Mouse (Mus musculus): Measurements from ENCODE around the gene Procr. TPM values are rescaled to one million over a fixed set of nuclear protein-coding genes. Genes with fewer than 3 reads are reported as not detected.

The Procr gene
- 0.35 TPM for total RNA-seq (2023)

GRCm38 (mm10) chr2:155751014-155751786 lies at the start of gene Procr:
TSS of gene Procr (plus strand) at chr2:155751117.

GRCm38 (mm10) chr2:155729158-155729645 lies 21.7 kb upstream of the Procr start, which contains the start of gene Edem2:
TSS of gene Edem2 (minus strand) at chr2:155729475.

GRCm38 (mm10) chr2:155735766-155736165 lies 15.2 kb upstream of the Procr start, which contains the start of gene Gm17581:
TSS of gene Gm17581 (minus strand) at chr2:155735866.

GRCm38 (mm10) chr2:155774927-155775684 lies 24.2 kb downstream of the Procr start, which contains the start of gene Mmp24:
TSS of gene Mmp24 (plus strand) at chr2:155775342.

Other genes with a start within 250 kb of the Procr start
- gene Acss2, start 233.2 kb upstream of the Procr start, total RNA-seq (2023), result 58.8 TPM
- 3.4 TPM for gene Ggt7, start 232.9 kb upstream of the Procr start, total RNA-seq (2023)
- gene Gss, start 158.3 kb upstream of the Procr start, total RNA-seq (2023), result 9.0 TPM
- gene Myh7b, start 139.9 kb upstream of the Procr start, total RNA-seq (2023), result not detected
- 154 TPM for gene Trpc4ap, start 58.7 kb upstream of the Procr start, total RNA-seq (2023)
- 26.6 TPM for gene Edem2, start 21.6 kb upstream of the Procr start, total RNA-seq (2023)
- not detected for gene Gm17581, start 15.3 kb upstream of the Procr start, total RNA-seq (2023)
- gene Mmp24, start 24.2 kb downstream of the Procr start, total RNA-seq (2023), result not detected
- gene BC029722, start 68.3 kb downstream of the Procr start, total RNA-seq (2023), result 19.5 TPM
- gene Eif6, start 75.8 kb downstream of the Procr start, total RNA-seq (2023), result 124 TPM
- gene Fam83c, start 83.7 kb downstream of the Procr start, total RNA-seq (2023), result 0.18 TPM
- gene Uqcc1, start 179.2 kb downstream of the Procr start, total RNA-seq (2023), result 33.5 TPM
- gene Gm15557, start 189.6 kb downstream of the Procr start, total RNA-seq (2023), result not detected
- not detected for gene Gdf5, start 194.2 kb downstream of the Procr start, total RNA-seq (2023)
- 44.8 TPM for gene Cep250, start 205.3 kb downstream of the Procr start, total RNA-seq (2023)